Mouse (Mus musculus): ENCODE data around the gene Als2cl. TPM values are rescaled to one million over a fixed set of nuclear protein-coding genes. Genes with fewer than 3 reads are reported as not detected.

Gene Als2cl
- polyA plus RNA-seq, 1 experiment from 2014 or later = 1.6 TPM

DNA sequence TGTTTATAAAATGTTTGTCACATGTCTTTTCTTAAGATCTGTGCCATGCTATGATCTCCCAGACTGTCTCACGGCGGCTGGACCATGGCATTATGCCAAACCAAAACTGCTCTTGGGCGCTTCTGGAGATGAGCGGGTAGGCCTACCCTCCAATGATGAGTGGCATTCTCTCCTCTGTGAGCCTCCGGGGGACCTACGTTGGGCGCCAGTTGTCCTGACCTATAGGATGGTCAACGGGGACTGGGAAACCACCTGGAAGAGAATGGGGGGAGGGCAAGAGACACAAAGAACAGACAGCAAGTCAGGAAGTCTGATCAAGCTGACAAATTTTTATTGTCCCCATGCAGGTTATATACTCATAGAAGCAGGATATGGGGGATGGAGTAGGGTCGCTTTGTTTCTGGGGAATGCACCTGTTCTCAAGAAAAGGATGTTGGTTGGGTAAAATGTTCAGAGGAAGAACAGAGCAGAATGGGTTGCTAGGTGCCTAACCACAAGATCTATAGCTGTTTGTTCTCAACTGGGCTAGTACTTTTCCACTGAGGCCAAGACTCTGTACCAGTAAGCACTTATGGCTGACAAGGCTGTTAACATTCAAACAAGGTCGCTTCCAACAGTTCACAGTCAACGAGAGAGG is 27.6 kb downstream of the Als2cl start:
- no peak overlapping the region for H3K4me2 ChIP-seq (ENCODE audit: low read length)
- H3K4me1 ChIP-seq (ENCODE audit: control insufficient read depth in 2 of 2, insufficient read depth in 2 of 2, low read length in 2 of 2) = no peaks in the 10 kb centered on the region
- peaks cover 4% of the 10 kb centered on the region; the same call in 1 of the 2 replicates for H3K9me3 ChIP-seq (ENCODE audit: control insufficient read depth, low read length)
- H3K27ac ChIP-seq (replicated peaks in 1 of 2; ENCODE audit: control insufficient read depth in 1 of 2, insufficient read depth in 1 of 2, low read depth in 2 of 2, low read length in 2 of 2) = no peak overlapping the region
- no peaks in the 10 kb centered on the region for H3K27me3 ChIP-seq (ENCODE audit: control insufficient read depth, insufficient read depth, low read length)
- H3K36me3 ChIP-seq (ENCODE audit: control insufficient read depth, insufficient read depth, low read length) = no peaks in the 10 kb centered on the region
- 83% methylated on average over 11 of the region's 11 CpGs for WGBS
- H3K4me3 ChIP-seq (ENCODE audit: control insufficient read depth in 1 of 2, insufficient read depth in 1 of 2, low read depth in 1 of 2, low read length in 2 of 2) = no peak overlapping the region
- ATAC-seq (ENCODE audit: insufficient number of reproducible peaks, insufficient read depth, low FRiP score, low read depth) = no peak
- no peak overlapping the region for H3K9ac ChIP-seq (ENCODE audit: low read length)

DNA sequence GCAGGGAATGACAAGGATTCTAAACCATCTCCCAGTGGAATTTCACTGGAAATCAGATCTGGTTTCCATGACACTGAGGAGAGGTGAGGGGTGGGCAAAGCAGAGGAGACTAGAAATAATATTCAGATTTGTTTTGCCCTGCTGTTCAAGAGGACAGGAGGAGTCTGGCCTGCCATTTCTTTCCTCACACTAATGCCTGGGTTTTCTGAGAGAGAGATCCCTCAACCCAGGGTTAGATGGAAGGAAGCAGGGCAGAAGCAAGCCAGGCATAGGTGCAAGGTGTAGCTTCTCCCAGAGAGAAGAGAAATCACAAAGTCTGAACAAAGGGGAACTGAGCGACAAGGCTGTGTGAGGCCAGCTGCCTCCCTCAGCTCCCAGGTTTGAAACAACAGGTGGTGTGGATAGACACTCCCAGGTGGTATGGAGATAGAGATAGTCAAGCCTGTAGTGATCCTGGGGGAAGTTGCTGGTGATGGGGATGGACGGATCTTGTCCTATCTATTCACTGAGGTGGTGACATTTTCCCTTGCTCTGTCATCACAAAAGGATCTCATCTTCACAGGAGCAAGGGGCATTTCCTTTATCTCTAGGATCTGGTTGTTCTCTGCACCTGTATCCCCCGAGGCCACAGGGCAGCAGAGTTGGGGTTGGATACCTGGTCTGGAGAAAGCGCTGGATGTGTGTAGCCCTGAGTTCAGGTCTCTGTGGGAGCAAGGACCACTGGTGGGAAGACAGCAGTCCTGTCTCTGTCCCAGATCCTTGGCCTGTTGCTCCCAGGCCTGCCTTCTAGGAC is 28.4 kb downstream of the Als2cl start:
- Histone ChIP-seq H3K4me1 (ENCODE audit: control insufficient read depth in 2 of 2, insufficient read depth in 2 of 2, low read length in 2 of 2) (no peaks in the 10 kb centered on the region), H3K9ac (ENCODE audit: low read length) (no peak overlapping the region), H3K9me3 (ENCODE audit: control insufficient read depth, low read length) (peaks cover 4% of the 10 kb centered on the region; the same call in 1 of the 2 replicates), H3K4me3 (ENCODE audit: control insufficient read depth in 1 of 2, insufficient read depth in 1 of 2, low read depth in 1 of 2, low read length in 2 of 2) (no peak overlapping the region), H3K36me3 (ENCODE audit: control insufficient read depth, insufficient read depth, low read length) (no peaks in the 10 kb centered on the region), H3K27ac (replicated peaks in 1 of 2; ENCODE audit: control insufficient read depth in 1 of 2, insufficient read depth in 1 of 2, low read depth in 2 of 2, low read length in 2 of 2) (no peak overlapping the region), H3K27me3 (ENCODE audit: control insufficient read depth, insufficient read depth, low read length) (no peaks in the 10 kb centered on the region), H3K4me2 (ENCODE audit: low read length) (no peak overlapping the region)
- no peak for ATAC-seq (ENCODE audit: insufficient number of reproducible peaks, insufficient read depth, low FRiP score, low read depth)
- WGBS = 75% methylated on average over 4 of the region's 4 CpGs

DNA sequence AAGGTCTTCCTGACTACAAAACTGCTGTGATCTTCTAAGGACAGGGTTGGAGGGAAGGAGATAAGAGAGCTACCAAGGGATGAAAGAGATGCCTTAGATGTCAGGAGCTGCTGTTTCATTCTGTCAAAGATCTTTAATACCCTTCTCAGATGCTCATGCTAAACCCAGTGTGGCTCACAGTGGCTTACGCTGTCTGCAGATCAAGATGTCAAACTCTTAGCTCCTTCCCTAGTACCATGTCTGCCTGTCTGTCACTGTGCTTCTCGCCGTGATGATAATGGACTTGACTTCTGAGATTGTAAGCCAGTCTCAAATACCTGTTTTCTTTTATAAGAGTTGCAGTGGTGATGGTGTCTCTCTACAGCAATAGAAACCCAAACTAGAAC is 29.0 kb downstream of the Als2cl start:
- no peaks in the 10 kb centered on the region for H3K36me3 ChIP-seq (ENCODE audit: control insufficient read depth, insufficient read depth, low read length)
- H3K4me1 ChIP-seq (ENCODE audit: control insufficient read depth in 2 of 2, insufficient read depth in 2 of 2, low read length in 2 of 2) = no peaks in the 10 kb centered on the region
- WGBS = 90% methylated on average over 3 of the region's 3 CpGs
- no peak for ATAC-seq (ENCODE audit: insufficient number of reproducible peaks, insufficient read depth, low FRiP score, low read depth)
- H3K4me2 ChIP-seq (ENCODE audit: low read length) = no peak overlapping the region
- no peak overlapping the region for H3K9ac ChIP-seq (ENCODE audit: low read length)
- H3K4me3 ChIP-seq (ENCODE audit: control insufficient read depth in 1 of 2, insufficient read depth in 1 of 2, low read depth in 1 of 2, low read length in 2 of 2) = no peak overlapping the region
- no peak overlapping the region for H3K27ac ChIP-seq (replicated peaks in 1 of 2; ENCODE audit: control insufficient read depth in 1 of 2, insufficient read depth in 1 of 2, low read depth in 2 of 2, low read length in 2 of 2)
- H3K27me3 ChIP-seq (ENCODE audit: control insufficient read depth, insufficient read depth, low read length) = no peaks in the 10 kb centered on the region
- H3K9me3 ChIP-seq (ENCODE audit: control insufficient read depth, low read length) = peaks cover 4% of the 10 kb centered on the region; the same call in 1 of the 2 replicates

DNA sequence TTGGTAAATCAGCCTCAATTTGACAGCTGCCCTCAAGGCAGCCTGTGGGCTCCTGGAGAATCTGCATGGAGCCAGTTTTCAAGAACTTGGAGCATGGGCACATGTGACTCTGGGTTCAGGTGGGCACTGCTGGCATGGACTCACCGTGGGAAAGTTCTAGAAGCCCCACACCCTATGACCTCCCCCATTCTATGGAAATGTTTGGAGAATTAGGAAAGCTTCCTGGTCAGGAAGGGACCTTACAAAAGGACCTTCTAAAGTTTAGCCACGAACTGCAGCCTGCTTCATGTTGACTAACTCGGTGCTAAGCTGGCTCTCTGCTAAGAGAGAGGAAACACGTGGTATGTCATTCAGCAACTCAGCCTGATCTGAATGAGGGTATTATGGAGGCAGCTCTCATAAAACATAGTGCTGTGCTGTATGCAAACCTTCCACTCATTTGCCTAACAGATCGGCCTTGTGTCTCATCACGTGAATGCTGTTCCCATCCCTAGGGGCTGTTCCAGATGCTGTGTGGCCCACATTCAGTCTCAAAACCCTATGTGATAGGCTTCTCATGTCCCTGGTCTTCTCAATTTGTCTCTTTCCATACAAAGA is 29.8 kb downstream of the Als2cl start:
- 70% methylated on average over 6 of the region's 6 CpGs for WGBS
- no peaks in the 10 kb centered on the region for H3K27me3 ChIP-seq (ENCODE audit: control insufficient read depth, insufficient read depth, low read length)

DNA sequence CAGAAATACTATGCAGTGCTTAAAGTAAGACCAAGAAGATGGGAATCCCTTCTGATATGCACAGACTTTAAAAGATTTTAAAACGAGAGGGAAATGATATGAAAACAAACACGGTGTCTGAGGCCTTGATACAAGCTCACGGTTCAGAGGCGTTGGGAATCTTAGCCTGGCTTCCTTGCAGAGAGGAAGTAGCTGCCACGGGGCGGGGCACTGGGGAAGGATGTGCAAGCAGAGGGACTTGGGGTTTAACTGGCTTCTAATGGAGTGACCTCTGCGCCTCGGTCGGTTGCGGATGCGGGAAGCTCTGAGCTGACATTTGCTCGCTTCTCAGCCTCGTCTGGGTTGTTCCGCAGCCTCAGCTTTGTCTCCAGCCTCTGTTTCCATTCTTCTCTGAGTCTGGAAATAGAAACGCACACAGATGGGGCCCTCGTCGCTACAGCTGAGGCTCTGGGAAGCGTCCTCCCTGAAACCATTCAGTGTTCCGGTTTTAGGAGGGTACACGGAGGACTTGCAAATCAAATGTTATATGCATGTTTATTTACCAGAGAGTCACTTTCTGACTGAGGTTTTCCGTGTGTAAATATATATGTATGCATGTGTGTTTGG is 35.1 kb downstream of the Als2cl start:
- H3K27ac ChIP-seq (replicated peaks in 1 of 2; ENCODE audit: control insufficient read depth in 1 of 2, insufficient read depth in 1 of 2, low read depth in 2 of 2, low read length in 2 of 2) = no peak overlapping the region
- no peaks in the 10 kb centered on the region for H3K27me3 ChIP-seq (ENCODE audit: control insufficient read depth, insufficient read depth, low read length)
- no peak overlapping the region for H3K4me3 ChIP-seq (ENCODE audit: control insufficient read depth in 1 of 2, insufficient read depth in 1 of 2, low read depth in 1 of 2, low read length in 2 of 2)
- peak overlapping the region; percentile 25; the same call in 1 of the 2 replicates for H3K4me2 ChIP-seq (ENCODE audit: low read length)
- no peaks in the 10 kb centered on the region for H3K36me3 ChIP-seq (ENCODE audit: control insufficient read depth, insufficient read depth, low read length)
- ATAC-seq (ENCODE audit: insufficient number of reproducible peaks, insufficient read depth, low FRiP score, low read depth) = no peak
- 46% methylated on average over 21 of the region's 21 CpGs for WGBS
- H3K9me3 ChIP-seq (ENCODE audit: control insufficient read depth, low read length) = no peaks in the 10 kb centered on the region
- H3K4me1 ChIP-seq (ENCODE audit: control insufficient read depth in 2 of 2, insufficient read depth in 2 of 2, low read length in 2 of 2) = no peaks in the 10 kb centered on the region; a peak in 1 of 4 replicates
- no peak overlapping the region for H3K9ac ChIP-seq (ENCODE audit: low read length)

More for the DNA sequence above, 29.8 kb downstream of the Als2cl start:
- Histone ChIP-seq H3K4me1 (ENCODE audit: control insufficient read depth in 2 of 2, insufficient read depth in 2 of 2, low read length in 2 of 2) (no peaks in the 10 kb centered on the region), H3K27ac (replicated peaks in 1 of 2; ENCODE audit: control insufficient read depth in 1 of 2, insufficient read depth in 1 of 2, low read depth in 2 of 2, low read length in 2 of 2) (no peak overlapping the region), H3K36me3 (ENCODE audit: control insufficient read depth, insufficient read depth, low read length) (no peaks in the 10 kb centered on the region), H3K4me2 (ENCODE audit: low read length) (no peak overlapping the region), H3K9ac (ENCODE audit: low read length) (no peak overlapping the region), H3K9me3 (ENCODE audit: control insufficient read depth, low read length) (peaks cover 4% of the 10 kb centered on the region; the same call in 1 of the 2 replicates), H3K4me3 (ENCODE audit: control insufficient read depth in 1 of 2, insufficient read depth in 1 of 2, low read depth in 1 of 2, low read length in 2 of 2) (no peak overlapping the region)
- ATAC-seq (ENCODE audit: insufficient number of reproducible peaks, insufficient read depth, low FRiP score, low read depth) = no peak

DNA sequence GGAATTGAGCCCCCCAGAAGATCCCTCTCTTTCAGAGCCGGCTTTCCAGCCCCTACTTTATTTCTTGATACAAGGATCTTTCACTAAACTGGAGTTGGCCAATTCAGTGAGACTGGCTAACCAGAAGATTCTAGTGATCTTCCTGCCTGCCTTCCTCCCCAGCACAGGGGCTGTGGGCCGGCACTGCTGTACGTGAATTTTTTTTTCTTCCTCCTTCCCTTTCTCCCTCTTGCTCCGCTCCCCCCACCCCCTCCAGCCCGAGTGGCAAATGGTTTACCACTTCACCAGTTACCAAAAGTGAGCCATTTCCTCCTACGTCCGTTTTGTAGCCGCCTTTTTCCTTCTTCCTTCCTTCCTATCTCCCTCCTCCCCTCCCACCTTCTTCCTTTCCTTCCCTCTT is 35.8 kb downstream of the Als2cl start:
- no peak overlapping the region for H3K9ac ChIP-seq (ENCODE audit: low read length)
- no peak for ATAC-seq (ENCODE audit: insufficient number of reproducible peaks, insufficient read depth, low FRiP score, low read depth)
- H3K9me3 ChIP-seq (ENCODE audit: control insufficient read depth, low read length) = no peaks in the 10 kb centered on the region
- H3K27me3 ChIP-seq (ENCODE audit: control insufficient read depth, insufficient read depth, low read length) = no peaks in the 10 kb centered on the region
- 61% methylated on average over 8 of the region's 8 CpGs for WGBS
- no peaks in the 10 kb centered on the region for H3K36me3 ChIP-seq (ENCODE audit: control insufficient read depth, insufficient read depth, low read length)
- no peak overlapping the region for H3K4me3 ChIP-seq (ENCODE audit: control insufficient read depth in 1 of 2, insufficient read depth in 1 of 2, low read depth in 1 of 2, low read length in 2 of 2)
- no peak overlapping the region for H3K27ac ChIP-seq (replicated peaks in 1 of 2; ENCODE audit: control insufficient read depth in 1 of 2, insufficient read depth in 1 of 2, low read depth in 2 of 2, low read length in 2 of 2)
- H3K4me2 ChIP-seq (ENCODE audit: low read length) = no peak overlapping the region
- no peaks in the 10 kb centered on the region; a peak in 1 of 4 replicates for H3K4me1 ChIP-seq (ENCODE audit: control insufficient read depth in 2 of 2, insufficient read depth in 2 of 2, low read length in 2 of 2)

DNA sequence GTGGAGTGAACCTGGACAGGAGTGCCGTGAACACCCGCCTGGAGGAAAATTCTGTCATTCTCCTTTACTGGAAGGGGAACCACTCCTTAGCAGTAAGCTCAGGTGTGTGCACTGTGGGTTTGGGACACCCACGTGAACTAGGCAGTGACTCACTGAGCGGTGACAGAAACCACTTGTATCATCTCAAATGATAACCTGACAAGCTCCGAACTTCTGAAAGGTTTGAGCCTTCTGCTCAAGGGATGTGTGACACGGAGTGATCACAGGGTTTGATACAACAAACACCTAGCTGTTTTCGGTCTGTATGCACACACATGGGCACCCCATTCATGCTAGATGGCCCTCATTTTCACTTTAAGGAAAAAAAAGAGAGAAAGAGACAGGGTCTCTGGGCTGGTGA is 37.1 kb downstream of the Als2cl start, which contains the start of gene Fam240a:
Gene Fam240a (minus strand): TSS at position 76 of the 400 bp plus-strand sequence.
- ATAC-seq (ENCODE audit: insufficient number of reproducible peaks, insufficient read depth, low FRiP score, low read depth) = no peak
- Histone ChIP-seq H3K9ac (ENCODE audit: low read length) (no peak within 1 kb of the TSS), H3K27me3 (ENCODE audit: control insufficient read depth, insufficient read depth, low read length) (no peaks in the 10 kb centered on the region), H3K4me3 (ENCODE audit: control insufficient read depth in 1 of 2, insufficient read depth in 1 of 2, low read depth in 1 of 2, low read length in 2 of 2) (no peak within 1 kb of the TSS), H3K9me3 (ENCODE audit: control insufficient read depth, low read length) (no peaks in the 10 kb centered on the region), H3K27ac (replicated peaks in 1 of 2; ENCODE audit: control insufficient read depth in 1 of 2, insufficient read depth in 1 of 2, low read depth in 2 of 2, low read length in 2 of 2) (no peak within 1 kb of the TSS), H3K36me3 (ENCODE audit: control insufficient read depth, insufficient read depth, low read length) (no peaks in the 10 kb centered on the region), H3K4me1 (ENCODE audit: control insufficient read depth in 2 of 2, insufficient read depth in 2 of 2, low read length in 2 of 2) (no peaks in the 10 kb centered on the region; a peak in 1 of 4 replicates), H3K4me2 (ENCODE audit: low read length) (no peak within 1 kb of the TSS)
- 72% methylated on average over 7 of the region's 7 CpGs for WGBS
